Mouse (Mus musculus): ENCODE results near the gene Safb. TPM values are rescaled to one million over a fixed set of nuclear protein-coding genes. Genes with fewer than 3 reads are reported as not detected.

Safb gene
- polyA plus RNA-seq (2012) = 173 and 226 TPM in 2 replicates

DNA sequence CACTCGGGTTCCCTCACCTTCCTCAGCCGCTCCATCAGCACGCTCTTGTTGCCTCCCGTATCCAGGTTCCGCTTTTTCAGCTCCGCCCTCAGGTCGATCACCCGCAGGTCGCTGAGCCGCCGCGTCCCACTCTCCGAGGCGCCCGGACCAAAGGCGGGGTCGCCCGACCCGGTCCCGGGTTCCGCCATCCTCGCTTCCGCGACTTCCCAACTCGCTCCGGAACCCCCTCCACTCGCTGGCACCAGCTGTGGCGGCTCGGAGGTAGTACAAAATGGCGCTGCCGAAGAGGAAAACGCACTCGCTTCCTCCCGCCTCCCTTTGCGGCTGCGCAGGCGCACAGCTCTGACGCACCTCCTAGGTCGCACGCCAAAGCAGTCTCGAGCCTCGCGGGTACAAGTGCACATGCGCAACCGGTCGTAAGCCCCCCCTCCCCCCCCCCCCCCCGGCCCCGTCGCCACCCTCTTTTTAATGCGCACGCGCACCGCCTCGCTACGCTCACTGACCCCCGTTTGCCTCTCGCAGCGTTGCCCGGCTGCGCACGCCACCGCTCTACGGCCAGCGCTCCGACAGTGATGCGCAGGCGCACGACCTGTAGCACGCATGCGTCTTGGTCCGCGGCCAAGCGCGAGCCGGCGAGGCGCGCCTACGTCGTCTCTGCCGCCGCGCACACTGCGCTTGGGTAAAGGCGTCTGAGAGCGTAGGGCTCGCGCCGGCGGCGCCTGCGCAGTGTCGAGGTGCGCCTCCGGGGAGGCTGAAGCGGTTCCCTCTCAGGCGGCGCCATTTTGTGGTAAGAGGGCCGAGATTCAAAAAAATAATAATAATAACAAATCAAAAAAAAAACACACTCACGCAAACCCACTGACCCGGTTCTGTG is at the start of gene Safb, which contains the start of gene Safb2:
Gene Safb, plus strand, starts transcription at position 569 of the 874 bp plus-strand sequence.
Gene Safb2, minus strand, starts transcription at position 329 of the 874 bp plus-strand sequence.
- TF ChIP-seq GATA1 (IDR thresholded peaks at IDR 0.05; ENCODE audit: low read length) = no peak

DNA sequence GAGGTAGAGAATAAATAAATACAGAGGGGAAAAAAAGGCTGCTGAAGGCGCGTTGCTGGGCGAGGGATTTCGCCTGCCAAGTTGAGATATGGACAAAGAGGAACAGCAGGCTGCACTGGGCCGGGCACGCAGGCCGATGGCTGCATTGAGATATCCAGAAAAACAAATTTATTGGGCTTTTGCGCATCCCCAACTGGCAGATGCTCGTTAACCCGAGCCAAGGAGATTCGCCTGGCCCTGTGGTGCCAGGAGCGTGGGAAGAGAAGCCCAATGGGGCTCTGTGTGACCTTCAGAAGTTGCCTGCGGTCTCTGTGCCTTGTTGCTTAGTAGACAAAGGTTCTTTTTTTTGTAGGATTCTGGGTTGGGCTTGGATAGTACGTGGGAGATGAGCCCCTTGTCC is 48.4 kb upstream of the Safb start:
- no peak for TF ChIP-seq GATA1 (IDR thresholded peaks at IDR 0.05; ENCODE audit: low read length)

DNA sequence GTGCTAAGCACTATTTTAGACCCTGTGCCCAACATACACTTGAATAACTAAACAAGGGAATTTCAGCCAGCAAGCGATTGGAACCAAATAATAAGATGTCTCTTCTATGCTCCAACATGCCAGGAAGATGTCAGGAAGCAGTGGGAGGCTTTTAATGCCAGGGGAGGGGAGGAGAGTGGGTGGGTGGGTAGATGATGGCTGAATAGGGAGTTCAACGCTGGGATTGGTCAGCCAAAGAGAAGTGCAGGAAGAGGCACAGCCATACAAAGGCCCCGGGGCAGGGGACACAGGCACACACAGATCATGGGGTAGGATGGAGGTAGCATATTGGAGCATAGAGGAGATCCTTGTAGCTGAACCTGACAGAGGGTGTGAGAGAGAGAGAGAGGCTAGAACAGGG is 47.8 kb upstream of the Safb start:
- TF ChIP-seq GATA1 (IDR thresholded peaks at IDR 0.05; ENCODE audit: low read length) = no peak

GRCm38 (mm10) chr17:56537912-56538311 is 46.7 kb upstream of the Safb start:
- TF ChIP-seq GATA1 (IDR thresholded peaks at IDR 0.05; ENCODE audit: low read length) = no peak

DNA sequence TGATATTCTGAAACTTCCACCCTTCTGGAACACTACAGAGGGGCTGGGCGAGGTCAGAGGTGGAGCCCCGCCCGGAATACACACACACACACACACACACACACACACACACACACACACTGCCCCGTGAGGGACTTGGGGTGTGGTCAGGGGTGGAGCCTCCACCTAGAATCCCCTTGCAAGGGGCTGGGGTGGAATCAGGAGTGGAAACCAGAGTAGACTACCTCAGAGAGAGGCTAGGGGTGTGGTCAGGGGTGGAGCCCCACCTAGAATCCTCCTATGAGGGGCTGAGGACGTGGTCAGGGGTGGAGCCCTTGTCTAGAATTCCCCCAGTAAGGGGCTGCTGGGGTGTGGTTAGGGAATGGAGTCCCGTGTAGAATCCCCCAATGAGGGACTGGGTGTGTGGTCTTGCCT is 44.1 kb upstream of the Safb start:
- TF ChIP-seq GATA1 (IDR thresholded peaks at IDR 0.05; ENCODE audit: low read length) = no peak

- no peak for TF ChIP-seq GATA1 (IDR thresholded peaks at IDR 0.05; ENCODE audit: low read length)
Observed at GRCm38 (mm10) chr17:56542736-56543135, 41.9 kb upstream of the Safb start.

- TF ChIP-seq GATA1 (IDR thresholded peaks at IDR 0.05; ENCODE audit: low read length) = no peak
Observed at GRCm38 (mm10) chr17:56543684-56544224, 40.9 kb upstream of the Safb start.

- no peak for TF ChIP-seq GATA1 (IDR thresholded peaks at IDR 0.05; ENCODE audit: low read length)
Observed at GRCm38 (mm10) chr17:56544699-56545387, 39.8 kb upstream of the Safb start.

GRCm38 (mm10) chr17:56545945-56546344 is 38.7 kb upstream of the Safb start:
- TF ChIP-seq GATA1 (IDR thresholded peaks at IDR 0.05; ENCODE audit: low read length) = no peak

DNA sequence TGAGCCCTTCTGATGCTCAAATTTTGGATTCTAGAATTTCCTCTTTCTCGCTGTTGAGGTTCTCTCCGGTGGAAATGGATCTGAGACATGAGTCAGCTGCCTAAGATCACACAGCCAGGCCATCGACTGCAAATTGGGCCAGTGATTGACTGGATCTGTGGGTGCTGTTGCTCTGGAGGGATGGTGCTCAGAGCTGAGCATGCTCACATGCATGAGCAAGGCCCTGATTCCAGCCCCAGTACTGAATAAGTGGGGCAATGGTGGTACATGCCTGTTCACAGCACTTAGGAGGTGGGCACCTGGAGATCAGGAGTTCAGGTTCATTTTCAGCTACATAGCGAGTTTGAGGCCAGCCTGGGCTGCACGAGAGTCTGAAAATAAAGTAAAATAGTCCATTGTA is 38.0 kb upstream of the Safb start:
- no peak for TF ChIP-seq GATA1 (IDR thresholded peaks at IDR 0.05; ENCODE audit: low read length)

GRCm38 (mm10) chr17:56547116-56547845 is 37.3 kb upstream of the Safb start:
- no peak for TF ChIP-seq GATA1 (IDR thresholded peaks at IDR 0.05; ENCODE audit: low read length)

- TF ChIP-seq GATA1 (IDR thresholded peaks at IDR 0.05; ENCODE audit: low read length) = no peak
Observed at GRCm38 (mm10) chr17:56547846-56548604, 36.6 kb upstream of the Safb start.

DNA sequence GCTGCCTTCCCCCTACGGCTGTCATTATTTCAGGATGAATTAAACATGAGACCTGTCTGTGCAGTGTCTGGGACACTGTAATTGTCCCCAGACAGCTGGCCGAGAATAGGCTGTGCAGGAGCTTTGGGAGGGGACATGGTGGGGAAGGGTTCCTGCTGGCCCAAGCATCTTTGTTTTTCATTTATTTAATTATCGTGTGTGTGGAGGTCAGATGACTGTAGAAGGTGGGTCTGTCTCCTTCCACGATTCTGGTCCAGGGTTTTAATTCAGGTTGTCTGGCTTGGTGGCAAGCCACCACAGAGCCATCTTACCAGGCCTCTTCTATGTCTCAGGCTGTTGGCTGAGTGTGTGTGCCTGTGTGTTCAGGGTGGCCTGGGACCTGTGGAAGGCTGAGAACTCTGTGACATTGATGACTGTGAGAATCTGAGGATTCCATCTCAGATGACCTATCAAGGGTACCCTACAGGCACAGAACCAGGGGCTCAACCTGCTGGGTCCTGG is 36.0 kb upstream of the Safb start:
- no peak for TF ChIP-seq GATA1 (IDR thresholded peaks at IDR 0.05; ENCODE audit: low read length)

- TF ChIP-seq GATA1 (IDR thresholded peaks at IDR 0.05; ENCODE audit: low read length) = no peak
Observed at GRCm38 (mm10) chr17:56550784-56551475, 33.7 kb upstream of the Safb start.
